Mouse (Mus musculus): ENCODE results near the gene Slc1a1. TPM values are rescaled to one million over a fixed set of nuclear protein-coding genes. Genes with fewer than 3 reads are reported as not detected.

The Slc1a1 gene
- polyA plus RNA-seq, 2 experiments from 2014 or later, result 0.43 TPM; not detected in 1

DNA sequence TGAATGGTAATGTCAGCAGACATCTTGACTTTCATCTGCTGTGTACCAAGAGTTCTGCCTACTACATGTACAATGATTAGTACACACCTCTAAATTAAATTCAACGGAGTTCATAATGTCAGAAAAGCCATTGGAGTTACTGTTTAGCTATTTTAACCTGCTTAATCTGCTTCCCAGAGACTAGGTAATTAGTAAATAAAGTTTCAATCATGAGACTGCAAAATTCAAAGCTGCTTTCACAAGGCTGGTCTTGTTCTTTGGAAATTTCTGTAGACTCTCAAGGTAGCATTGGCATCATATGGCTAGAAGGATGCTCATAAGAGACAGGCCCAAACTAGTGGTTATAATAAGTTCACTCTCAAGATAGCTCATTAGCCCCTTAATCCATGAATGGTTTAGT is 20.0 kb downstream of the Slc1a1 start:
- ATAC-seq, result no peak

DNA sequence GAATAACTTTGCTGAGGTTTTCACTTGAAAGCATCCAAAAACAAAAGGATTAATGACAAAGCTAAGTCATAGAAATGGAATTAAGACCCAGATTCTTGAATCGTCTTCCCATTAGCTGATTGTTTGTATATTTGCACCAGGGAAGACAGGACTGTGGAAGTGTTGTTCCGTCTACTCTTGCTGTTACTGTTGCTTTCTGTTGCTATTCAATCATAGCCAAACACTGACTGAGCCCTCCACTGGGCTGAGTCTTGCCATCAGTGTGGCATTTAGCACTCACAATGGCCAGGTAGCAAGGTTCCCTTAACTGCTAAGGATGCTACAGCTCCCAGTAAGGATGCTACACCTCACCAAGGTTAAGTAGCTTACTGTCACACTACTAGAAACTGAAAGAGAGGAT is 25.4 kb downstream of the Slc1a1 start:
- ATAC-seq, result no peak

DNA sequence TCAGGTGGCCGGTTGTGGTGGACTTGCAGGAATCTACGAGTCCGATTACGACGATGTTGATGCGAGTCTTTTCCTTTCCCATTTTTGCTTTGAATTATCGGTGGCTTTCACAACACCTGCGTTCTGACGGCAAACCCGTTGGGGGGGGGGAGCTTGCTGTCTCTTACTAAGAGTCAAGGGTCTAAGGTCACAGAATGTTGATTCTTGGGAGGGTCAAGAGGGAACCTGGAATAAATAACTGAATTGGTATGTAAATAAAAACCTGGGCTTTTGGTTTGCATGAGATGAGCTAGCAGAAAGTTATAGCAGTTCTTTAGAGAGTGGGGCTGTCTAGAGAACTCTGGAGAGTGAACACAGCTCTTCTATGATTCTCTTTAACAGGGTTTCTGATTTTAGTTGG is 28.8 kb downstream of the Slc1a1 start:
- no peak for ATAC-seq

DNA sequence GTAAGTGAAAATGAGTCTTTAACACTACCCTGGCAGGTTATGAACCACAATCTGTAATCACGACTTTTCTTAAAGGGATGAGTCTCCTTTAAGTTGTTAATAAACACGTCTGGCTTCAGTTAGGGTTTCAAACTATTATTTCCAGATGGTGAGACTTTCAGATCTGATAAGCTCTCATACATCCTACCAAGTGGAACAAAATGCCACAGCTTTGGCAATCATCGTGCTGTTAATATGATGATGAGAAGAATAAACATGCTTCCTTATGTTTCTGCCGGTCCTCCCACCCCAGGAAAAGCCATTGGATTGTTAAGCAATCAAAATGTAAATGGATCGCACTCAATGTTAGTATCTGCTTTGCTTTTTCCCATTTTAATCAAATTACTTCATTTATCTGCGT is 30.1 kb downstream of the Slc1a1 start:
- ATAC-seq, result no peak

DNA sequence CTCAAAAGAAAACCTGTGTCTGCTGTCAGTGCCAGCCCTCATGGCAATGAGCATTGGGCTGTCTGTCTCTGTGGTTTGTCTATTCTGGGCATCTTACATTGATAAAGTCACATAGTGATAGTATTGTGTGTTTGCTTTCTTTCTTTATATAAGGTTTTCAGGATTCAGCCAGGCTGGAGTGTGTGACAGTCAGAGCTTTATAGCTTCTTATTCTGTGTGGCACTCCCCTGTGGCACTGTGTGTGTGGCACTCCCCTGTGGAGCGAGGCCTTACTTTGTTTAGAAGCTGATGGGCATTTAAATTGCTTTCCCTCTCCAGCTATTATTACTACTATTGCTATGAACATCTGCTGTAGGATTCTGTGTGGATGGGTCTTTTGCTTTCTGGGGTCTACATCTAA is 30.7 kb downstream of the Slc1a1 start:
- no peak for ATAC-seq

DNA sequence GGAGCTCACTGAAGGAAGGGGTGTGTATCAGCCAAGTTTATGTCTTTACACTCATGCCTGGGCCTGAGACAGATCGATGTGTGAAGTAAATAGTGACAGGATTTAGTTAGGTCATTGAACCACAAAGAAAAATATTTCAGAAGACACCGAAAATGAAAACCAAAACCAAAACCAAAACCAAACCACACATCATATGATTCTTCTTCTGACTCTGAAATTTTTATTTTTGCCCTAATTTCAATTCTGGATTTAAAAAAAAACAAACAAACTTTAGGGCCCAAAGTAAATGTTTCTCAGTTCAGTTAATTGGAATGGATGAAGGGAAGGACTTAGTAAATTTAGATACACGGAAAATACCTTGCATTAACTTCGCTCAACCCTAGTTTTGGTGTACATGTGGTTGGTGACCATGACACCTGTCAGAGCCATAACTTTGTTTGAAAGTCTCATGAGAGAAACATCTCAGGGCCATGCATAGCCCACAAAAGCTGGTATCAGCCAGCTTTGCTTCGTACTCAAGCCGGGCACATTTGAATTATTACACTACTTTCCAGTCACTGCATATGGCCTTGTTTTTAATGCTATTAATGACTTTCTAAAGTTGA is 34.5 kb downstream of the Slc1a1 start:
- ATAC-seq, result no peak

DNA sequence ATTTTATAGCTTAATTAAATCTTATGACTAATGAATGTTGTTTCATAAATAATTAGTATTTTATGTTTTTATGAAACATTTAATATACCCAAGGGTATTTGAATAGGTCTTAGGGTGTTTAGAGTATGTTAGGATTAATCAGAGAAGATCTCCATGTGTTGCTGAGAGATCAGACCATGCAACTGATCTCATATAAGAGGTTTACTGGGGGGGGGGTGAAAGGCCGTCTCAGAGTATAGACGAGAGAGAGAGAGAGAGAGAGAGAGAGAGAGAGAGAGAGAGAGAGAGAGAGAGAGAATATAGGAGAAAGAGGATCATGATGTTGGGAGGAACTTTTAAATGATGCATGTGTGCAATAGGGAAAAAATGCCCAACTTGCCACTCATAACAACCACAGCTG is 35.5 kb downstream of the Slc1a1 start:
- ATAC-seq, result no peak

DNA sequence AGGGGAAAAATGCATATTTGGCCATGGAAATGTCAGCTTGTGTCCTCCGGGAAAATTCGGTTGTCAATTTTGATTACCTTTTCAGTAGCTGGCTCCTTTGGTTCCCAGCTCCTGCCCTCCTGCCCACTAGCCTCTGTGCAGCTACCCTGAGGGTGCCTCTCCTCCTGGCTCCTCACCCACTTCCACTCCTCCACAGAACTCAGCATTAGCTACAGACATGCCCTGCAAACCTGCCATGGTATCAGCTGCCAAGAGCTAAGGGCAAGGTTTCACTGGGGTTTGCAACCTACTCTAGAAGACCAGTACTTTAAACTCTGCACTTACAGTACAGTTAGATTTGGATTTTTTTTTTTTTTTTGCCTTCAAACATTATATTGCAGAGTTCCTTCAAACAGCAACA is 44.6 kb downstream of the Slc1a1 start:
- ATAC-seq, result no peak

DNA sequence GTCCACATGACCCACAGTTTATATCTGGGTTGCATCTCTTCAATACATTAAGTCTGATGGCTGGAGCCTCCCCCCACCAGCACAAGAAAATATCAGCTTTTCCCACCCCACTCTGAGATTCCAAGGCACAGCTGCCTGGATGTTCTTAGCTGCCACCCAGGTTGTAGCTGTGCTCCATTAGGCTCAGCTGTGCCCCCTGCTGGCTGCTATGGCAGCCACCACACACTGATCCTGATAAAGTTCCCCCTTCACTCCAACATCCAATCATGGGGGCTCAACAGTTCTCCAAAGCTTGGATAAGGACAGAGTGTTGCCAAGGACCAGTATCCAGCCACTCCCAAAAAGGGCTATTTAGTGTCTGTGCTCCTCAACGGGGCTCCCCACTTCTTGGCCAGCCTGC is 48.3 kb downstream of the Slc1a1 start:
- ATAC-seq, result no peak

DNA sequence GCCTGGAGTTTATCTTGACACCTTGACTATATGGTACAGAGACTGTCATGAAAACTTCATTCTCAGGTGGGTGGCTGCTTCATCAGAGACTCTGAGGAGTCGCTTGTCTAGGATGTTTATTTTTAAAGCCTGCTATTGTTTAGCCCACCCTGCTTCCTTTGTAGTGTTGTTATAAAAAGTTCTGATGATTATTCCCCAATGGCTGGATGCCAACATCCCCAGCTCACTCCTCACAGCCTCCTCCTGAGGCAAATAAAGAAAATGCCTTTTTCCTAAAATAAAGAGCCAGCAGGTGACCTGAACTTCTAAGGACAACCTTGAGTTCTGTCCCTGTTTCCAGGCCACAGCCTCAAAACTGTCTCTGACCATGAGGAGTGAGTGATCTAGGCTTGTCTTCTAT is 53.6 kb downstream of the Slc1a1 start:
- ATAC-seq, result no peak

DNA sequence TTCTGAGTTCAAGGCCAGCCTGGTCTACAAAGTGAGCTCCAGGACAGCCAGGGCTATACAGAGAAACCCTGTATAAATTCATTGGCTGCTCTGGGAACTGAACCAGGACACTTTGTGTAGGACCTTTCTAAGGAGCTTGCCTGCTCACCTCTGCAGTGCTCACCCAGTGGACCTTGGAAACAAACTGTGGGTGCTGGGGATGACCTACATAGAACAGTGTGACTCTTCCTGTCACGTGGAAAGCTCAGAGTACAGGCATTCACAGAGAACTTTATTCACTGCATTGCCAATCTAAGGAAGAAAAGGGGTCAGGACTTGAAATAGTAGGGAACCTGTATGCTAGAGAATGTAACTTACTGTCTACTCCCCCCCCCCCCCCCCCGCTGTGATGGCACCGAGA is 54.4 kb downstream of the Slc1a1 start:
- no peak for ATAC-seq

DNA sequence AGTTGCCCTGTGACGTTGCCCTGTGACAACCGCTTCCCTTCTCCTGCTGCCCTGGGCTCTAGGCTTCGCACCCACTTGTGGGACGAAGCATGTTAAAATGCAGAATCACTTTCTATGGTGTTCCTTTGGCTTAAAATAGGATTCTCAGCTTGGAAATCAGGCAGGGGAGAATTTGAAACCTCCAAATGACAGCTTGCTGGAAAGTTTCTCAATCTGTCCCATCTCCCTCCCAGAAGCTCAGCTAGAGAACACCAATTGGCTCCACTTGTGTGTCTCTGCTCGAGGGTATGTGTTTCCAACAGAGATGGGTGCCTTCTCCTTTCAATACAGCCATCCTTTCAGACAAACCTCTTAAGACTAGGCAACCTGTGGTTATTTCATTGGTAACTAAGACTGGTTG is 56.4 kb downstream of the Slc1a1 start:
- ATAC-seq, result no peak

DNA sequence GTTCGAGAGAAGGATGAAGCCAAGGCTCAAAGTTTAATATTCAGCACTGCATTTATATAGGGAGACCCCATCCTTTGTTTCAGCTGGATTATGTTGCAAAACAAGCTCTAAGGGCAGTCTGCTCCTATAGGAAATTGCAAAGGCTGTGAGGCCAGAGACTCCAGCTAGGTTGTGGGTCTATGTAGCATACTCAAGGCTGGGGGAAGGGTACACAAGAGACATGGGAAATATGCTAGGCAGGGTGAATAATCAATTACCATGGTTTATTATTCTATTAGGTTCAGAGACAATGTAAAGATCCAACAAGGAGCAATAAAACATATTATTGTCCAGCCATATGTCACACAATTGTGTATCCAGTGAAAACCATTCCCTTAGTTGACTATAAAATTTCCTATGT is 57.0 kb downstream of the Slc1a1 start:
- ATAC-seq, result no peak

DNA sequence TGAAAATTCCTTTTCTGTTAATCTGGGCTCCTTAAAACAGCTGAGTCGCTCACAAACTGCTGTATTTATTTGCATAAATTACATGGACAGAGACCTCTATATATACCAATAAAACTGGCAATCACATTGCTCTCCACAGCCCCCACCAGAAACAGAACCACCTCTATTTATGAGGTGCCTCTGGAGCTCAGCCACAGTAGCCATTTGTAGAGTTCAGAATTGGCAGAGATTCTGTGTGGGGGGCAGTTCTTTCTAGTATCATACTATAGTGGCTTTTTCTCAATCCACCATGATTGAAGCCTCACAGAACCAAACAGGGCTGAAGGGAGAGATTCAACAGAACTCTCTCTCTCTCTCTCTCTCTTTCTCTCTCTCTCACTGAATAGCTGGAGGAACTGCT is 61.8 kb downstream of the Slc1a1 start:
- no peak for ATAC-seq

DNA sequence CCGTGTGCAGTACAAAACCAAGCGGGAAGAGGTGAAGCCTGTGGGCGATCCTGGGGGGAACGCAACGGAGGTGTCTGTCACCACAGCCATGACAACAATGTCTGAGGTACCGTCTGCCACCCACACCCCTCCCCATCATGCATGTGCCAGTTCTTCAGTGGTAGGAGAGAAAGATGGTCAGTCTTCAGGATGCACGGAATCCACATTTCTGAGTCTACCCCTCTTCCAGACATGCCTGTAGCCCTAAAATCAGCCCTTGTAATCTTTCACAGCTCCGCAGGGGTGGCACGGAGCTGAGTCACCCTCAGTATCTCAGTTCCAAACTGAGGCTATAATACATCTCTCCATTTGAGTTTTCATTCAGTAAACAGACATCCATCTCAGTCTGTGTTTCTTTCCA is 62.6 kb downstream of the Slc1a1 start:
- ATAC-seq, result no peak

DNA sequence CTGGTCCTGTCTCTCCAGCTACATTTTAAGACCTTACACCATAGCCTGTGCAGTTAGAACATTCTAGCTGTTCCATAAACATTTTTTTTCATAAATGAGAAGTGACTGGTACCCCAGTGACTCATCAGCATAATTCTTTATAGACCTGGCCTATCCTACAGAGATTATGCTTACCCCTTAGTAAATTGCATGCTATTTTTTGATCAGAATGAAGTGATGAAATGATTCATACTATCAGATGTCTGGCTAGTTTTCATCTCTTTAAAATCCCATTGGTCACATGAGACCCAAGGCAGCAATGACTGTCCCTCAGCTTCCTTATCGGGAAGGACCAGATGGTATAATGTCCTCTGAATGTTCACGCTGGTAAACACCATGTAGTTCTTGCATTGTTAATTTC is 65.9 kb downstream of the Slc1a1 start:
- no peak for ATAC-seq

DNA sequence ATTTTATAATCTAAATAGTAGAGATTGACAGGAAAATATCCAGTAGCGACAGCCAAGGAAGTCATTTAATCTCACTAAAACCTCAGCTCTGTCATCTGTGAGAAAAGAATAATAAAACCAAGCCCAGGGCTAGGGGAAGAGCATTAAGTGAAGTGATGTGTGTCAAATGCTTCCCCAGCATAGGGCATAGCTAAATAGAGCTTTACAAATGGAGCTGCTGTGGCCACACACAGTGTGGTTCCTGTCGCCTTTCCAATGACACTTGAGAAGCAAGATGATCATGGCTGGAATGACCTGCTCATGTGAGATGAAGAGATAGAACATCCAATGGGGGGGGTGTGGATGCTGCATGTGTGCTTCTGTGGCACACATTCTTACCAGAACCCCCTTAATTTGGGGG is 67.3 kb downstream of the Slc1a1 start:
- ATAC-seq, result no peak

DNA sequence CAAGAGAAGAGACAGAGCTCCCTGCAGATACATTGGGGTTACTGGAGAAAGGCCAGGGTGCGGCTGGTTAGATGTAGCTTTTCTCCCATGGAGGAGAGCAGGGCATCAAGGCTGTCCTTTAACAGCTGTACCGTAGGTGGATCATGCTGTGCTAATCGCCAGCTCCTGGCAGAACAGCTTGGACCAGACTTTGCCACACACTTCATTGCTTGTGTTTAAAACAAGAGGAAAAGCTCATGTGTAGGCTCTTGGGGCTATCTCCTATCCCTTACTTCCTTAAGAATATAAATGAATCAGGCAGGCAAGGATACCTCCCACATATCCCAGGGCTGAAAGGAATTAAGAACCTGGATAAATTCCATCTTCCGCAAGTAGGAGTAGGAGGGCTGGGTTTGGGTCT is 68.0 kb downstream of the Slc1a1 start:
- no peak for ATAC-seq

DNA sequence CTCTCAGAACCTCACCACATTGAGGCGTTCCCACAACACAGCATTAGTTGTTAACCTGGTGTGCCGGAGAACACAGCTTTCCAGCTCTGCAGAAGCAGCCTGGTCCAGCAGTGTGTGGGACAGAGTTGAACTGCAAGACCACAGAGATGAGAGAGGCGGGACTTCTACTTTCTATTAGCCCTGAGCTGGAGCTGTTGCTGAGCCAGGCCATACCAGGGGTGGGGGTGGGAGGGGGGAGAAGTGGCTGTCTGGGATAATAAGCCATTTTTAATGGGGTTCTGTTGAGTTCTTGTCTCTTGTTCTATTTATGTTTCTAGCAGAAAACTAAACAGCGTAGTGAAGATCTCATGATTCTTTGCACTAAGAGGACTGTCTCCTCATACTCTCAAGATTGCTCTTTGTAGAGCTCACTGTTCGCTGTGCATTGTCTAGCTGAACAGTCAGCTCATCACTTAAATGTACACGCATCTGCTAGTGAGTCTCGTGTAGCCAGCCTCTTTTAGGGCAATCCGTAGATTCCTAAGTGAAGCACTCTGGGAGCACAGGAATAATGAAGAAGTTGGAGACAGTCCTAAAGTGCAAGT is 68.8 kb downstream of the Slc1a1 start:
- ATAC-seq, result no peak

DNA sequence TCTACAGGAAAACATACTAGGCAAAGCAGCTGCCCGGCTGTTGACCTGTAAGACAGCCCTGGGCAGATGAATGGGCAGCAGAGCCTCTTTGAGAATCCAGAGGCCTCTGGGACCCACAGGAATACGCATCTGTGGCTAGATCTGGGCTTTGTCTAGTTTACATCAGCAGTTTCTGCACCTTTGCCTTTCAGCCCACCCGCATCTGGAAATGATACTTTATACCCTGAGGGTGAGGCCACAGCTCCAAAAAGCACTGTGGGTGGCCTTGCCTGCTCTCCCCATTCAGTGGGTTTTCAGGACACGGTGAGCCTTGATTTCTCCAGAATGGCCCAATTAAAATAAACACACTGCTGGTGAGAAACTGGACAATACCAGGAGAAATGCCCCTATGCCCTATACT is 73.3 kb downstream of the Slc1a1 start:
- no peak for ATAC-seq

DNA sequence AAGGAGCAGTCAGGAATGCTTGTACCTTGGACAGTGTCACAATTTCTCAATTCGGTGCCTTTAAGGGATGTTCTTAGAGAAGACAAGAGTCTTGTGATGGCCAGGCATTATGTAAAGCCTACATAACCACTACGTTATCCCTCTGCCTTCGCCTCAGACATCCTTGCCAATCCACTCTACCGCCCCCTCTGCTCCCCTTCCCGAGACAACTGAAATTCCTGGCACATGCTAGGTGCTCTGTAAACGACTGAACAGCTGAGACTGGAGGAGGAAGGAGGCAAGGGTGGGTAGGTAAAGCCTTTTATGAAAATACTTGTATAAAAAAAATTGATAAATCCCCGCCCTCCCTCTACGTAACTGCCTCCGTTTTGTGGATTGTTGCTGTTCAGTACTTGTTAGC is 73.8 kb downstream of the Slc1a1 start:
- no peak for ATAC-seq

DNA sequence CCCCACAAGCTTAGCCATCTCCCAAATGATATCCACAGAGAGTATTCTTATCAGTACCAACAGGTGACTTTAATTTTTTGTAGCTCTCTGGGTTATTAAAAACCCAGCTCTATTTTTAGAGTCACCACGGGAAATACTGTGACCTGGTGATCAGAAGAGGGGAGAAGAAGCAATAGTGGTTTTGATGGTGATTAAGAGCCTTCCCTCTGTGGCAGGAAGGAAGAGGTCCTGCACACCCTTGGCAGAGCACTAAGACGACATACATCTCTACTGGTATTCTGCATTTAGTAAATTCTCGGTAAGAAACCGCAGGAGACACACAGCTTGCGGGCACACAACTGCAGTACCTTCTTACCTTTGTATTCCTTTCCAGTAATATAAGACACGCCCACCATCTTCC is 79.7 kb downstream of the Slc1a1 start:
- no peak for ATAC-seq

DNA sequence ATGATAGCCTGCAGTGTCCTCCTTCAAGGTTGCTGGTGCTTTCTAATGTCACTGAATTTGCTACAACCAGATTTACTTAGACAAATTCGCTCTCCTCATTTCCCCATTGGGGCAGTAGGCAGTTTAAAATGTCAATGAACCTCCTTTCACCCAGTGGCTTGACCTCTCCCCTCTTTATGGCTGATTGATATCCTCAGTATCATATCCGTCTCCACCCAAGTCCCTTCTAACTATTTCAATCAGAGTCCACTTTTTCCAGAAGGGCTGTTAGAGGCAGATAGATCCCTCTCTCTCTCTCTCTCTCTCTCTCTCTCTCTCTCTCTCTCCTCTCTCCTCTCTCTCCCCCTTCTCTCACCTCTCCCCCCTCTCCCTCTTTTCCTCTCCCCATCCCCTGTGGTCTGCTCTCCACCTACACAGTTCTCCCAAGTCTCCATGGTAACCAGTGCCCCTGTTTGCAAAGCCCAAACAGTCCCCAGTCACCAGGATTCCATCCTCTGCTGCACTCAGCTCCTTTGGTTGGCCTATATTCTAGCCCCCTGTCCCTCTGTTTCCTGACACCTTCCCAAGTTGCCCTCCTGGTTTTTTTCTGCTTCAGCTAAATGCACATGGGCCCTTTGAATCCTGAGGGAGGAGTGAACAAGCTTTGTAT is 80.9 kb downstream of the Slc1a1 start:
- no peak for ATAC-seq

DNA sequence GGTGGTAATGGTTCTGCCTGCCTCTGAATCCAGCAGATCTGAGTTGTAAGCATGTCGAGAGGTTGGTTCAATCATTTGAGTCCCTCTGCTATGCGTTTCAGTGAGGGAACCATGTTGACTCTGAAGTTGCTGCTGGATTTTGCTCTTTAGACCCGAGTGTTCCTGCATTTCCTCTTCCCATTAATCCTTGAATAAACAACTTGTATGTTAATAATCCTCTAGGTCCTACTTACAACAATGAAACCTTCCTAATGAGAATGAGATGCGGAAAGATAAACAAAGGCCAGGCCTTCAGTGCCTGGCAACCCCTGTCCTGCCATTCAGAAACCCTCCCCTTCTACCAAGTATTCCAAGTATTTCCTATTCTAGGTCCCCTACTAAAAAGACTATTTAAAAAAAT is 81.6 kb downstream of the Slc1a1 start:
- no peak for ATAC-seq

DNA sequence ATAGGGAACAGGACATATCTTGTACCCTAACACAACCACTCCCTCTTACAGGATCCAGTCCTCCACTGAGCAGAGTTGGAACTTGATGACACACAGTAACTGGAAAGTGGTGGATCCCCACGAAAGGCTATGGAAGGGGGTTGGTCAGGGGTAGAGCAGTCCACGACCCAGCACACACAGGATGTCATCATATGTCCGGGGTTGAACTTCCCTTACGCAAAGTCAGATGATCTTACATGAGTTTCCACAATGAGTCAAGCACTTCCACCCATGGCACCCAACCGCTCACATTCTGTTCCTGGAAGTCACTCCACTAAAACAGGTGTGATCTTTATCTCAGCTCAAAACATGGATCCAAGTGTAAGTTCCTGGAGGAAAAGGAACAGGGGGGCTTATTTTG is 83.0 kb downstream of the Slc1a1 start:
- no peak for ATAC-seq

Measured in CD4-positive, CD25-positive, alpha-beta regulatory T cell, adult 4 months (primary cell).